Mouse (Mus musculus): Measurements from ENCODE around the gene Gchfr. TPM values are rescaled to one million over a fixed set of nuclear protein-coding genes. Genes with fewer than 3 reads are reported as not detected.
A peak's percentile ranks its signal among the peaks of the same experiment; 100 is the strongest.

Gene Gchfr
- not detected for total RNA-seq (2022)

GRCm38 (mm10) chr2:119166901-119167865 lies at the start of gene Gchfr:
TSS of gene Gchfr (plus strand) at chr2:119167773.
- DNase-seq (ENCODE audit: low spot score in 2 of 2): peak; percentile 20 to 34

- DNase-seq (ENCODE audit: low spot score in 2 of 2): no peak
Observed at GRCm38 (mm10) chr2:119136346-119136898, 31.2 kb upstream of the Gchfr start.

GRCm38 (mm10) chr2:119145199-119145598 lies 22.4 kb upstream of the Gchfr start:
- DNase-seq (ENCODE audit: low spot score in 2 of 2): no peak

DNA sequence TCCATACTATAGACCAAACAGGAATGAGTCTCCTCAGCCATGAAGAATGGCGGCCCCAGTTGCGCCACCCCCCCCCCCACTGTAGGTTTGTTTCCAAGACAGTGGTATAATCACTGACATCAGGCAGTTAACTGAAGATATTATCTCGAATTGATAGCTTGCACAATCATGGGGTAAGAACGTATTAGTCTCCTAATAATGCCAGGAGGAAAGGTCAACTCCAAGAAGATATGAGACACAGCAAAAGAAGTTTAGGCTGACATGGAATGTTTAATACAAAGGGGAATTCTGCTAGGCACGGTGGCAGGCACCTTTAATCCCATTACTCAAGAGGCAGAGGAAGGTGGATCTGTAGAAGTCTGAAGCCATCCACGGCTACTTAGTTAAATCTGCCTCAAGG lies 21.1 kb upstream of the Gchfr start:
- no peak for DNase-seq (ENCODE audit: low spot score in 2 of 2)

DNA sequence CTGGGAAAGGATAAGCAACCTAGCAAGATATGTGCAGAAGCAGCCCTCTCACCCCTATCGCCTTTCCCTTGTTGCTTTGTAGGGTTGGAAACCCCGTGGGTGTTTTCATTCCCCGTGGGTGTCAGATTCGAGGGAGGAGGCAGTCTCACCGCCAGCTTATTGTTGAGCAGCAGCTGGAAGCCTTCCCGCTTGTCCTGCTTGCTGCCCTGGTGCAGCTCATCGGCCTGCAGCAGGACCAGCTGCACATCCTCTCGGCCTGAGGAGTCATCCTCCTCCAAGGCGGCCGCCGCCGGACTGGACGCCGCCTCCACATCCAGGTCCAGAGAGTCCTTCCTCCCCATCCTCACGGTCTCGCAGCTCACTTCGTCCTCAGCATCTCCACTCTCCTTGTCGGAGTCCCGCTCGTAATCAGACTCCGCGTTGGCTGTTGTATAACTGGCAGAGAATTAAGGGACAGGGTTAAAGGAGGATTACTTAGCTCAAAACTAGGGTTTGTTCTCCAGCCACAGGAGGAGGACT lies 20.4 kb upstream of the Gchfr start:
- DNase-seq (ENCODE audit: low spot score in 2 of 2): no peak

- no peak for DNase-seq (ENCODE audit: low spot score in 2 of 2)
Observed at GRCm38 (mm10) chr2:119147775-119148174, 19.8 kb upstream of the Gchfr start.

- DNase-seq (ENCODE audit: low spot score in 2 of 2): no peak
Observed at GRCm38 (mm10) chr2:119152255-119152654, 15.3 kb upstream of the Gchfr start.

- no peak for DNase-seq (ENCODE audit: low spot score in 2 of 2)
Observed at GRCm38 (mm10) chr2:119154683-119155082, 12.9 kb upstream of the Gchfr start.

GRCm38 (mm10) chr2:119155388-119155787 lies 12.2 kb upstream of the Gchfr start:
- no peak for DNase-seq (ENCODE audit: low spot score in 2 of 2)

DNA sequence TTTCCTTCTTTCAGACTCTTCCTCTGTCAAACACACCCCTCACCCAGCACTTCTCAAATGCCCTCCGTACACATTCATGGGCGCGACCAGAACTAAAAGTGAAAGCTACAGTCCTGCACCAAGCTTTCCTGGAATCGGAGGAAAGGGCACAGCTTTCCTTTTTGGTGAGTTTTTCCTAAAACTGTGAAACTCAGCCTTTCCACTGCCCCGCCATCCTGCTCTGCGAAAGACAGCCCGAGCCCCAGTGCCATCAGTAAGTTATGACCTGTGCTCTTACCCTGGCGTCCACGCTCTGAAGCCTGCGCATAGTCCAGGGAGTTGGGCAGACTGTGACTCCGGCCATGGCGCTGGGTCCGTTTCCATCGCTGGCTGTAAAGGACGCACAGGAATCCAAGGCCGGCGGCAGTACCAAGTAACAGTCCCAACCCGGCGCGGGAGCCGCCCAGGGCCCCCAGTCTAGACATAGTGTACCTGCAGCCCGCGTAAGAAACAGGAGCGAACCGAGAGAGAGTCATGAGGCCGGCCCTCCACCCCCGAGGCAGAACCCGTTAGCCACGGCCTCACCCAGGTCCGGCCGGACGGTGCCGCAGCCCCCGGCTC lies 11.4 kb upstream of the Gchfr start:
- DNase-seq (ENCODE audit: low spot score in 2 of 2): no peak

DNA sequence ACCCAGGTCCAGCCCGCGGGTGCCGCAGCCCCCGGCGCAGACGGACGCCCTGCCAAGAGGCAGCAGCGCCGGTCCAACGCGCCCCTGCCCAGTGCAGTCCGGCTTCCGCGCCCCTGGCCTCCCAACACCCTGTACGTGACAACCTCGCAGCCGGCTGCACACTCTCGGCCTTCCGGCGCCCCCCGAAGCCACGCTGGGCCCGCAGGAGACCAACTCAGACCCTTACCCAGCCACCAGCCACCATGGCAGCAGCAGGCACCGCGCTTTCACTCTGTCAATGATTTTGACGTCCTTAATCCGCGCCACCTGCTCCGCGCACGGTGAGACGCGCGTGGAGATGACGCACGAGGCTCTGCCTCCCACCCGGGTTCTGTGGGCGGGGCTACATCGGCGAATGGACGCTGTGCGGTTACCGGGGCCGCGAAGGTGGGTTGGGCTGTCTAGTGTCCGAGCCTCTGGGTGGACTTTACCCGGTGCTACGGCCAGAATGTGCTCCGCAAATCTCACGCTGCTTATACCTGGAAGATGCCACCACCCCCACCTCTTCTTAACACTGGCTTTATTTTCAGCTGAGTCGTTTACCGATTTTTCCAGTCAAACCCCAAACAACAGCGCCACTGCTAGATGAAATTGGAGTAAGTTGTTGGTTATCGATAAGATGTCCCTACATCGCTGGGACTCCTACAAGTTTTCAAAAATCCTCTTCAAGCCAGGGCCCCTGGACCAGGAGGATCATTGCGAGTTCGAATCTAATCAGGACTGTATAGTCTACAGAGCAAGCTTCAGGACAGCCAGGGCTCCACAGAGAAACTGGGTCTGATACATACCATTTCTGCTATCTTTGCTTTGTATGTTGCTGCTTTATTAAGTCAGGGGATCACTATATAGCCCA lies 10.6 kb upstream of the Gchfr start, which contains the start of gene Rmdn3:
TSS of gene Rmdn3 (minus strand) at position 354 of the 892 bp plus-strand sequence.
- DNase-seq (ENCODE audit: low spot score in 2 of 2): peak; percentile 82 to 84

DNA sequence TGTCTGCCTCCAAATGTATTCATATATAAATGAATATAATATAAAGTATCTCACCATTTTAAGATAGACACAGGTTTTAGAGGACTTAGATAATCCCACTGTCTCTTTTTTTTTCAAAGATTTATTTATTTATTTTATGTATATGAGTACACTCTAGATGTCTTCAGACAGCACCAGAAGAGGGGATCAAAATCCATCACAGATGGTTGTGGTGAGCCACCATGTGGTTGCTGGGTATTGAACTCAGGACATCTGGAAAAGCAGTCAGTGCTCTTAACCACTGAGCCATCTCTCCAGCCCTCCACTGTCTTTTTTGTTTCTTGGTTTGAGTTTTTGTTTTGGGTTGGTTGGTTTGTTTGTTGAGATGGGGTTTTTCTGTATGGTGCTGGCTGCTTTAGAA lies 9.7 kb upstream of the Gchfr start:
- DNase-seq (ENCODE audit: low spot score in 2 of 2): no peak

DNA sequence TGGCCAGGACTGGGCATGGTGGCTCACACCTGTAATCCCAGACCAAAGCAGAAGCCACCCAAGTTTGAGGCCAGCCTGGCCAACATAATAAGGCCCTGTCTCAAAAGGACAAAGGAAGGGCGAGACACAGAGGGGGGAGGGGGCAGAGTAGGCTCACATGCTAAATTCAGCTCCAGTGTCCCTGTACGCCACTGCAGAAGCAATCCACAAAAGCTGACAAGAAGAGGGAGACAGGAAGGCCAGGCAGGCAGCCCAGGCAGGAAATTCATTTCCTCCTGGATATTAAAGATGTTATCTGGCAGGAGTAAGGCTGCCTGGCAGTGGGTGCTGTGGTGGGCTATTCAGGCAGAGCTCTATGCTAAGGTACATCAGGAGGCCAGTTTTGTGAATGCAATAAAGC lies 6.3 kb upstream of the Gchfr start:
- no peak for DNase-seq (ENCODE audit: low spot score in 2 of 2)

DNA sequence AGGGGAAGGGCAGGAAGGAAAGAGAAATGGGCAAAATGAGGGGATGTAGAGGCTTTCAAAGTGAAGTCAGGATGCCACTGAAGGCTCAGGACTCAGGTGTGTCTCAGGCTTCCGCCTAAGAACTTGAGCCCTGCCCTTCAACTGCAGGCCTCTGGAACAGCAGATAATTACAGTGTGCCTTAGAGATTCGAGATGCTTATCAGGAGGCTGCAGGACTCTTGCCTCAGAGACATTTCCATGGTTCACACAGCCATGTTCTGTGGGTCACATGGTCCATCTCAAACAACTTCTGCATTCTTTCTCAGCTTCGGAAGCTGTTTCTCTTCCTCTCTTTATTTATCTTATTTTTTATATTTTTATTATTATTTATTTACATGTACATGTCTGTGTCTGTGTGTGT lies 4.4 kb upstream of the Gchfr start:
- DNase-seq (ENCODE audit: low spot score in 2 of 2): no peak

GRCm38 (mm10) chr2:119163999-119164398 lies 3.6 kb upstream of the Gchfr start:
- DNase-seq (ENCODE audit: low spot score in 2 of 2): no peak

GRCm38 (mm10) chr2:119165401-119165800 lies 2.2 kb upstream of the Gchfr start:
- no peak for DNase-seq (ENCODE audit: low spot score in 2 of 2)

GRCm38 (mm10) chr2:119167866-119168256 lies 288 bp downstream of the Gchfr start:
- no peak for DNase-seq (ENCODE audit: low spot score in 2 of 2)

GRCm38 (mm10) chr2:119170282-119170681 lies 2.7 kb downstream of the Gchfr start:
- DNase-seq (ENCODE audit: low spot score in 2 of 2): no peak

DNA sequence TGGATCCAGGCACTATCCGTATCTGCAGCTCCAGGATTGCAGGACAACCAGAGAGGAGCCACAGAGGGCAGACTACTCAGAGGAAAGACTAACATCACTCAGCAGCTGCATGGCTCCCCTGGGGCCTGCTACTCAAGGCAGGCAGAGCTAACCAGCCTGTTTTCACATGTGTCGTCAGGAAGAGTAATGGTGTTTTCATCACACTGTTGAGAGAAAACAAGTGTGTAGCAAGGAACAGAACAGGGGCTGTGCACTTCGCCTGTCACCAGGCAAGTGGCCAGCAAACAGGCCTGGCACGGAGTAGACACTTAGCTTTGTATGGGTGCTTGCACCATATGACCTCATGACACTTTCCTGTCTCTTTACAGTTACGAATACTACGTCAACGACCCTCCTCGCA lies 4.0 kb downstream of the Gchfr start:
- no peak for DNase-seq (ENCODE audit: low spot score in 2 of 2)

- no peak for DNase-seq (ENCODE audit: low spot score in 2 of 2)
Observed at GRCm38 (mm10) chr2:119172446-119172845, 4.9 kb downstream of the Gchfr start.

All from gastrocnemius, adult 8-10 months (tissue).